Mouse (Mus musculus) neural tube, embryonic 14.5 days (tissue): Measurements from ENCODE around the gene Capn1. TPM values are rescaled to one million over a fixed set of nuclear protein-coding genes. Genes with fewer than 3 reads are reported as not detected.
A peak's percentile ranks its signal among the peaks of the same experiment; 100 is the strongest.

Experiments
- ATAC-seq: fragments of 200-750 bp; cut with Nextera tagmentation; 2 replicates; pipeline ENCODE4 v1.8.0; 2017; ENCODE audit warnings: low read depth, mild to moderate bottlenecking, moderate TSS enrichment, moderate library complexity
- H3K27ac ChIP-seq: fragments of 300-500 bp; sonication (generic); 2 replicates; pipeline ENCODE4 v1.5.1; 2014; ENCODE audit warnings: low read depth, mild to moderate bottlenecking, control low read depth, low read length, moderate library complexity, mixed read lengths
- H3K27me3 ChIP-seq: fragments of 300-500 bp; sonication (generic); 2 replicates; pipeline ENCODE4 v1.6.1; 2014; ENCODE audit warnings: low read length; ENCODE audit not compliant: control insufficient read depth, insufficient read depth
- H3K36me3 ChIP-seq: fragments of 300-500 bp; sonication (generic); 2 replicates; pipeline ENCODE4 v1.6.1; 2014; ENCODE audit warnings: low read length, mixed read lengths; ENCODE audit not compliant: control insufficient read depth, insufficient read depth
- H3K4me1 ChIP-seq: fragments of 300-500 bp; sonication (generic); 2 replicates; pipeline ENCODE4 v1.6.1; 2014; ENCODE audit warnings: low read length; ENCODE audit not compliant: control insufficient read depth, insufficient read depth
- H3K4me2 ChIP-seq: fragments of 300-500 bp; sonication (generic); 2 replicates; pipeline ENCODE4 v1.6.1; 2014; ENCODE audit warnings: mild to moderate bottlenecking, low read depth, low read length, control low read depth
- H3K4me3 ChIP-seq: fragments of 300-500 bp; sonication (generic); 2 replicates; pipeline ENCODE4 v1.5.1; 2014; ENCODE audit warnings: low read depth, low read length, control low read depth, mixed read lengths
- H3K9ac ChIP-seq: fragments of 300-500 bp; sonication (generic); replicated peaks from 2 replicates; pipeline ENCODE4 v1.6.1; 2014; ENCODE audit warnings: low read depth, mild to moderate bottlenecking, control low read depth, low read length, mixed read lengths
- H3K9me3 ChIP-seq: fragments of 300-500 bp; sonication (generic); 2 replicates; pipeline ENCODE4 v1.6.1; 2016; ENCODE audit warnings: low read length; ENCODE audit not compliant: control insufficient read depth
- WGBS: fragments of 180-500 bp; shearing (Covaris S2); extraction: QIAGEN DNeasy Blood & Tissue Kit; methylation state at CpG from one replicate; pipeline ENCODE4 v1.1.7; 2014; 5-methylcytosine and 5-hydroxymethylcytosine counted together
- polyA plus RNA-seq: library from polyadenylated mRNA; unstranded; fragments of >200 nt; fragmentation: Nextera tagmentation; extraction: Ambion mirVana; gene quantifications from 2 replicates; pipeline ENCODE4 v1.2.1, GENCODE M21; 2014

The Capn1 gene
- polyA plus RNA-seq, 1 experiment from 2014 or later = 3.4 TPM

- no peaks in the 10 kb centered on the region for H3K27me3 ChIP-seq
- peak overlapping the region; percentile 79; the same call in 1 of the 2 replicates for H3K9ac ChIP-seq
- no peak overlapping the region for H3K27ac ChIP-seq
- H3K9me3 ChIP-seq = no peaks in the 10 kb centered on the region
- H3K4me3 ChIP-seq = peak overlapping the region; percentile 78
- no peak for ATAC-seq
- peak overlapping the region; percentile 79 for H3K4me2 ChIP-seq
- peaks cover 33% of the 10 kb centered on the region for H3K36me3 ChIP-seq
- WGBS = 68% methylated on average over 4 of the region's 4 CpGs
- peaks cover 15% of the 10 kb centered on the region for H3K4me1 ChIP-seq
These were observed 41.0 kb upstream of the Capn1 start for GRCm38 (mm10) chr19:6056696-6057095.

- peaks cover 14% of the 10 kb centered on the region for H3K4me1 ChIP-seq
- H3K4me3 ChIP-seq = no peak overlapping the region
- WGBS = 83% methylated on average over 5 of the region's 5 CpGs
- ATAC-seq = no peak
- H3K36me3 ChIP-seq = peaks cover 57% of the 10 kb centered on the region
- no peak overlapping the region for H3K27ac ChIP-seq
- H3K9me3 ChIP-seq = no peaks in the 10 kb centered on the region
- H3K27me3 ChIP-seq = no peaks in the 10 kb centered on the region
- H3K9ac ChIP-seq = no peak overlapping the region
- no peak overlapping the region for H3K4me2 ChIP-seq
These were observed 38.6 kb upstream of the Capn1 start for GRCm38 (mm10) chr19:6054296-6054695.

GRCm38 (mm10) chr19:6052516-6052915 is 36.8 kb upstream of the Capn1 start:
- Histone ChIP-seq H3K27ac (no peak overlapping the region), H3K9ac (no peak overlapping the region), H3K4me2 (no peak overlapping the region), H3K4me1 (peaks cover 18% of the 10 kb centered on the region), H3K4me3 (no peak overlapping the region), H3K27me3 (no peaks in the 10 kb centered on the region), H3K36me3 (peaks cover 68% of the 10 kb centered on the region), H3K9me3 (no peaks in the 10 kb centered on the region)
- 84% methylated on average over 7 of the region's 7 CpGs for WGBS
- ATAC-seq = no peak

GRCm38 (mm10) chr19:6048681-6049410 is 33.1 kb upstream of the Capn1 start:
- H3K27me3 ChIP-seq = no peaks in the 10 kb centered on the region
- no peaks in the 10 kb centered on the region for H3K9me3 ChIP-seq
- no peak overlapping the region for H3K27ac ChIP-seq
- WGBS = 90% methylated on average over 11 of the region's 11 CpGs
- no peak for ATAC-seq
- no peak overlapping the region; the same call in 1 of the 2 replicates for H3K9ac ChIP-seq
- H3K4me1 ChIP-seq = peaks cover 18% of the 10 kb centered on the region
- no peak overlapping the region for H3K4me2 ChIP-seq
- no peak overlapping the region; the same call in 1 of the 2 replicates for H3K4me3 ChIP-seq
- peaks cover 56% of the 10 kb centered on the region for H3K36me3 ChIP-seq

GRCm38 (mm10) chr19:6047899-6048166 is 32.1 kb upstream of the Capn1 start:
- Histone ChIP-seq H3K27me3 (no peaks in the 10 kb centered on the region), H3K27ac (no peak overlapping the region), H3K4me2 (peak overlapping the region; percentile 70), H3K4me1 (peaks cover 18% of the 10 kb centered on the region), H3K9ac (peak overlapping the region; percentile 90; the same call in 1 of the 2 replicates), H3K4me3 (peak overlapping the region; percentile 84), H3K36me3 (peaks cover 46% of the 10 kb centered on the region), H3K9me3 (no peaks in the 10 kb centered on the region)
- ATAC-seq = no peak
- 86% methylated on average over 8 of the region's 8 CpGs for WGBS

GRCm38 (mm10) chr19:6047154-6047898 is 31.6 kb upstream of the Capn1 start:
- Histone ChIP-seq H3K4me3 (peak overlapping the region; percentile 84), H3K9ac (peak overlapping the region; percentile 90), H3K36me3 (peaks cover 41% of the 10 kb centered on the region), H3K9me3 (no peaks in the 10 kb centered on the region), H3K27me3 (no peaks in the 10 kb centered on the region), H3K4me2 (peak overlapping the region; percentile 70), H3K27ac (peak overlapping the region; percentile 100), H3K4me1 (peaks cover 18% of the 10 kb centered on the region)
- 2% methylated on average over 44 of the region's 44 CpGs for WGBS
- peak; percentile 8 for ATAC-seq

GRCm38 (mm10) chr19:6046294-6047153 is 30.8 kb upstream of the Capn1 start, which contains the start of gene Syvn1:
Syvn1 (plus strand) TSS chr19:6046576.
- Histone ChIP-seq H3K4me2 (peak within 1 kb of the TSS; percentile 70), H3K36me3 (peaks cover 33% of the 10 kb centered on the region), H3K27ac (peak within 1 kb of the TSS; percentile 100), H3K27me3 (no peaks in the 10 kb centered on the region), H3K9me3 (no peaks in the 10 kb centered on the region), H3K4me3 (peak within 1 kb of the TSS; percentile 84), H3K9ac (peak within 1 kb of the TSS; percentile 90), H3K4me1 (peaks cover 18% of the 10 kb centered on the region)
- ATAC-seq = peak; percentile 92
- under 1% methylated on average over 55 of the region's 65 CpGs for WGBS

GRCm38 (mm10) chr19:6045366-6046293 is 29.9 kb upstream of the Capn1 start:
- Histone ChIP-seq H3K4me3 (peak overlapping the region; percentile 84), H3K9ac (peak overlapping the region; percentile 90), H3K9me3 (no peaks in the 10 kb centered on the region), H3K36me3 (peaks cover 24% of the 10 kb centered on the region), H3K4me1 (peaks cover 18% of the 10 kb centered on the region), H3K27ac (peak overlapping the region; percentile 100), H3K4me2 (peak overlapping the region; percentile 70), H3K27me3 (no peaks in the 10 kb centered on the region)
- ATAC-seq = peak; percentile 42
- WGBS = 20% methylated on average over 20 of the region's 20 CpGs
